In the genomic region with DNA sequence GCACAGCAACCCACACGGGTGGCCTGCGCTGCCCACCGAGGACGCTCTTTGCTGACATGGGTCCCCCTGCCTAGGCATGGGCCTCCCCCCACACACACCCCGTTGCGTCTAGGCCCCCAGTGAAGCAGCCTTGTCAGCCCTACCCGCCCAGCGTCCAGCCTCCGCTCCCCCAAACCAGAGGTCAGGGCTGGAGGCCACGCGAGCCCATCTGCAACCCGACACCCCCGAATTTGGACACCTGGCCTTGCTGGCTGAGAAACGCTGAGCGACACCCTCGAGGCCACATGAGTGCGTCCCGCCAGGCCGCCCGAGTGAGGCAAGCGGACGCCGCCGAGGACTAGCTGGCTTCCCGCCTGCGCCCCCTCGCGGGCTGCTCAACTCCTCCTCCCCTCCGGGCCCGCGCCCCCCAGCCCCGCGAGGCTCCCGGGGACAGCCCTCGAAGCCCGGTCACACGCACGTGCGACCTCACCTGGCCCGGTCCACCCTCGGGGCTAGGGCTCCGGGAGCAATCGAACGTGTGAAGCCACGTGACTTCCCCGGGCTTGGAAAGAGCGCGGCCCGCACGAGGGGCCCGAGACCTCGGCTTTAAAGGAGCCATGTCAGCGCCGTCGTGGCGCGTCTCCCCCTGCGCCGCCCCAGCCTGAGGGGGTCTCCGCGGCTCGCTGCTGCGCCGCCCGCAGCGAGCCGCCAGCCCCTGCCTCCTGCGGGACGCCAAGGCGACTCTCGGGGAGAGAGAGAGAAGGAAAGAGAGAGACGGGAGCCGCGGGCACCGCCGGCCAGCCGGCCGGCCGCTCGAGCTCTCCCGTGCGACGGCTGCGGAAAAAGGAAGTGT, we compare ENCODE assay signal across 8 mouse cellular contexts. TPM values are rescaled to one million over a fixed set of nuclear protein-coding genes. Genes with fewer than 3 reads are reported as not detected.
A peak's percentile ranks its signal among the peaks of the same experiment; 100 is the strongest.
DNase-seq lines count a peak whose midpoint lies in the region; ATAC-seq and TF ChIP-seq lines count a peak whose summit lies in the region.

No protein-coding gene starts in this region.

- peak; percentile 30; the same call in 1 of the 2 replicates for TF ChIP-seq CTCF in kidney, postnatal 0 days (IDR thresholded peaks at IDR 0.05; ENCODE audit: low read depth)
- TF ChIP-seq CTCF in liver, postnatal 0 days (IDR thresholded peaks at IDR 0.05; ENCODE audit: low read depth), result 0 out of 2 replicates have a peak, but pooled peaks have one; percentile 10

- peak overlapping the region; percentile 54 for H3K4me3 ChIP-seq in embryonic facial prominence, embryonic 13.5 days
- peak overlapping the region; percentile 61 for H3K4me3 ChIP-seq in heart, embryonic 15.5 days
- peak overlapping the region; percentile 48 for H3K4me3 ChIP-seq in kidney, postnatal 0 days (replicated peaks; ENCODE audit: low read depth, low read length)
- H3K4me3 ChIP-seq in liver, postnatal 0 days (ENCODE audit: low read depth, low read length), result peak overlapping the region; percentile 46

- H3K27me3 ChIP-seq in embryonic facial prominence, embryonic 13.5 days, result peaks cover 92% of the 10 kb centered on the region
- peaks cover 89% of the 10 kb centered on the region for H3K27me3 ChIP-seq in heart, embryonic 15.5 days
- peaks cover 44% of the 10 kb centered on the region for H3K27me3 ChIP-seq in kidney, postnatal 0 days (ENCODE audit: insufficient read depth, low read length)
- peaks cover 66% of the 10 kb centered on the region for H3K27me3 ChIP-seq in liver, postnatal 0 days (ENCODE audit: insufficient read depth, low read length)

- H3K36me3 ChIP-seq in embryonic facial prominence, embryonic 13.5 days, result no peaks in the 10 kb centered on the region
- no peaks in the 10 kb centered on the region for H3K36me3 ChIP-seq in heart, embryonic 15.5 days
- no peaks in the 10 kb centered on the region for H3K36me3 ChIP-seq in kidney, postnatal 0 days (ENCODE audit: insufficient read depth, low read length)
- no peaks in the 10 kb centered on the region for H3K36me3 ChIP-seq in liver, postnatal 0 days (replicated peaks; ENCODE audit: insufficient read depth, low read length)

- WGBS in embryonic facial prominence, embryonic 13.5 days, result 4% methylated on average over 82 of the region's 84 CpGs
- WGBS in heart, embryonic 15.5 days, result 4% methylated on average over 71 of the region's 84 CpGs
- 2% methylated on average over 84 of the region's 84 CpGs for WGBS in kidney, postnatal 0 days
- 5% methylated on average over 81 of the region's 84 CpGs for WGBS in liver, postnatal 0 days (ENCODE audit: insufficient replicate concordance)

- ATAC-seq in embryonic facial prominence, embryonic 13.5 days (ENCODE audit: insufficient number of reproducible peaks, insufficient read depth, low FRiP score, low TSS enrichment, low read depth), result no peak
- no peak for ATAC-seq in heart, embryonic 15.5 days (replicated peaks; ENCODE audit: insufficient number of reproducible peaks, insufficient read depth, low FRiP score, low read depth)
- ATAC-seq in kidney, postnatal 0 days (replicated peaks; ENCODE audit: low FRiP score, low read depth), result peak; percentile 21; the same call in 1 of the 2 replicates
- peak; percentile 51; the same call in 1 of the 2 replicates for ATAC-seq in liver, postnatal 0 days
- ATAC-seq in erythroblast, adult 5-6 weeks (replicated peaks; ENCODE audit: low FRiP score, poor library complexity, severe bottlenecking), result no peak; the same call in 1 of the 2 replicates

- peak; percentile 16 to 41 for DNase-seq in urinary bladder, adult 18-20 months (ENCODE audit: low spot score in 2 of 2)
- no peak for DNase-seq in urinary bladder, postnatal 10 days (ENCODE audit: low spot score)
- peak; percentile 25 for DNase-seq in kidney, postnatal 0 days (ENCODE audit: low spot score)
- peak; percentile 34 for DNase-seq in liver, postnatal 0 days
- peak; percentile 61 to 63 for DNase-seq in right cerebral cortex, postnatal 10 days (ENCODE audit: low spot score in 2 of 2)

- H3K9me3 ChIP-seq in embryonic facial prominence, embryonic 13.5 days, result no peaks in the 10 kb centered on the region
- H3K9me3 ChIP-seq in heart, embryonic 15.5 days (replicated peaks), result no peaks in the 10 kb centered on the region
- no peaks in the 10 kb centered on the region for H3K9me3 ChIP-seq in kidney, postnatal 0 days (replicated peaks; ENCODE audit: low read length)
- no peaks in the 10 kb centered on the region for H3K9me3 ChIP-seq in liver, postnatal 0 days (ENCODE audit: low read length)

- H3K27ac ChIP-seq in embryonic facial prominence, embryonic 13.5 days, result no peak overlapping the region
- no peak overlapping the region for H3K27ac ChIP-seq in heart, embryonic 15.5 days
- no peak overlapping the region for H3K27ac ChIP-seq in kidney, postnatal 0 days
- no peak overlapping the region for H3K27ac ChIP-seq in liver, postnatal 0 days (ENCODE audit: low read depth)

- TF ChIP-seq EP300 in liver, postnatal 0 days (IDR thresholded peaks at IDR 0.05; ENCODE audit: low read depth), result no peak

- peaks cover 27% of the 10 kb centered on the region for H3K4me1 ChIP-seq in embryonic facial prominence, embryonic 13.5 days
- peaks cover 25% of the 10 kb centered on the region for H3K4me1 ChIP-seq in heart, embryonic 15.5 days (replicated peaks)
- peaks cover 13% of the 10 kb centered on the region for H3K4me1 ChIP-seq in kidney, postnatal 0 days (replicated peaks; ENCODE audit: insufficient read depth, low read length)
- H3K4me1 ChIP-seq in liver, postnatal 0 days (ENCODE audit: insufficient read depth), result peaks cover 14% of the 10 kb centered on the region

- peak overlapping the region; percentile 51; the same call in 1 of the 2 replicates for H3K9ac ChIP-seq in embryonic facial prominence, embryonic 13.5 days
- H3K9ac ChIP-seq in heart, embryonic 15.5 days, result no peak overlapping the region
- H3K9ac ChIP-seq in kidney, postnatal 0 days (ENCODE audit: low read depth, low read length), result no peak overlapping the region
- no peak overlapping the region for H3K9ac ChIP-seq in liver, postnatal 0 days (replicated peaks)

- H3K4me2 ChIP-seq in embryonic facial prominence, embryonic 13.5 days, result peak overlapping the region; percentile 91
- peak overlapping the region; percentile 94 for H3K4me2 ChIP-seq in heart, embryonic 15.5 days
- peak overlapping the region; percentile 88 for H3K4me2 ChIP-seq in kidney, postnatal 0 days (ENCODE audit: low read length)
- peak overlapping the region; percentile 73 for H3K4me2 ChIP-seq in liver, postnatal 0 days (ENCODE audit: low read depth, low read length)

RNA-seq across cellular contexts. Expression of gene Cpeb1, which starts 1.6 kb away (rescaled TPM):
- 0.77 and 1.7 TPM in 2 replicates for polyA plus RNA-seq in embryonic facial prominence, embryonic 13.5 days (2015; fragmentation: Nextera tagmentation; extraction: Ambion mirVana)
- 1.9 and 3.7 TPM in 2 replicates for polyA plus RNA-seq in heart, embryonic 15.5 days (2015; fragmentation: Nextera tagmentation; extraction: Ambion mirVana)
- polyA plus RNA-seq in kidney, postnatal 0 days (2015; fragmentation: Nextera tagmentation; extraction: Ambion mirVana), result 0.39 and 0.80 TPM in 2 replicates
- 0.08 and 0.28 TPM in 2 replicates for polyA plus RNA-seq in liver, postnatal 0 days (2015; fragmentation: Nextera tagmentation; extraction: Ambion mirVana)
- not detected in 2 replicates for total RNA-seq in erythroblast, adult 5-6 weeks (2015; ENCODE audit: low replicate concordance)
- not detected in 2 replicates for total RNA-seq in erythroblast, adult 5-6 weeks (2017; ENCODE audit: low replicate concordance)

RNA-seq across cellular contexts. Expression of gene Ap3b2, which starts 40.1 kb away (rescaled TPM):
- 2.6 and 2.9 TPM in 2 replicates for polyA plus RNA-seq in embryonic facial prominence, embryonic 13.5 days (2015; fragmentation: Nextera tagmentation; extraction: Ambion mirVana)
- 0.88 and 2.5 TPM in 2 replicates for polyA plus RNA-seq in heart, embryonic 15.5 days (2015; fragmentation: Nextera tagmentation; extraction: Ambion mirVana)
- polyA plus RNA-seq in kidney, postnatal 0 days (2015; fragmentation: Nextera tagmentation; extraction: Ambion mirVana), result 0.26 and 0.31 TPM in 2 replicates
- 0.07 TPM in 1 of 2 replicates, not detected in the other for polyA plus RNA-seq in liver, postnatal 0 days (2015; fragmentation: Nextera tagmentation; extraction: Ambion mirVana)
- not detected in 2 replicates for total RNA-seq in erythroblast, adult 5-6 weeks (2015; ENCODE audit: low replicate concordance)
- not detected in 2 replicates for total RNA-seq in erythroblast, adult 5-6 weeks (2017; ENCODE audit: low replicate concordance)

RNA-seq across cellular contexts. Expression of gene BC048679, which starts 44.4 kb away (rescaled TPM):
- not detected in 2 replicates for polyA plus RNA-seq in embryonic facial prominence, embryonic 13.5 days (2015; fragmentation: Nextera tagmentation; extraction: Ambion mirVana)
- polyA plus RNA-seq in heart, embryonic 15.5 days (2015; fragmentation: Nextera tagmentation; extraction: Ambion mirVana), result not detected in 2 replicates
- not detected in 2 replicates for polyA plus RNA-seq in kidney, postnatal 0 days (2015; fragmentation: Nextera tagmentation; extraction: Ambion mirVana)
- not detected in 2 replicates for polyA plus RNA-seq in liver, postnatal 0 days (2015; fragmentation: Nextera tagmentation; extraction: Ambion mirVana)
- total RNA-seq in erythroblast, adult 5-6 weeks (2015; ENCODE audit: low replicate concordance), result not detected in 2 replicates
- total RNA-seq in erythroblast, adult 5-6 weeks (2017; ENCODE audit: low replicate concordance), result not detected in 2 replicates

Comparison
In these comparisons a context has a peak if more than half of its experiments do, and no peak if none do; other contexts are left out.
1. ATAC-seq: peak in kidney, postnatal 0 days (single experiment) and liver, postnatal 0 days (single experiment); none in embryonic facial prominence, embryonic 13.5 days (single experiment), heart, embryonic 15.5 days (single experiment) and erythroblast, adult 5-6 weeks (single experiment).
2. Peak in every context shown above with its lines, with median percentiles within 50 percentile points of each other: H3K4me2 ChIP-seq and H3K4me3 ChIP-seq.